Comparison of ENCODE assay signal across 9 mouse cellular contexts in genomic region chr11:83039796-83040195, GRCm38 (mm10). TPM values are rescaled to one million over a fixed set of nuclear protein-coding genes. Genes with fewer than 3 reads are reported as not detected.
A peak's percentile ranks its signal among the peaks of the same experiment; 100 is the strongest.
DNase-seq lines count a peak whose midpoint lies in the region; ATAC-seq and TF ChIP-seq lines count a peak whose summit lies in the region.
"Had no signal": no experiment of that assay in that cellular context is flagged by ENCODE, and none has a peak within 500 bp of the region (broad histone marks: within the 10 kb centered on the region; RNA-seq: fewer than 3 reads in every experiment).

No protein-coding gene starts in this region.

- H3K9ac ChIP-seq in kidney, postnatal 0 days (ENCODE audit: low read depth, low read length): no peak overlapping the region
- H3K9ac ChIP-seq in hindbrain, embryonic 12.5 days: no peak overlapping the region

- H3K4me2 ChIP-seq in kidney, postnatal 0 days (ENCODE audit: low read length): peak overlapping the region; percentile 50
- peak overlapping the region; percentile 15; the same call in 1 of the 2 replicates for H3K4me2 ChIP-seq in hindbrain, embryonic 12.5 days (replicated peaks)

- DNase-seq in kidney, postnatal 0 days (ENCODE audit: low spot score): no peak
- no peak for DNase-seq in kidney, adult 11 months
- DNase-seq in embryonic facial prominence, embryonic 10.5 days (ENCODE audit: low spot score): no peak
- no peak for DNase-seq in frontal cortex, postnatal 14 days (ENCODE audit: low spot score in 2 of 2)
- DNase-seq in adipocyte (ENCODE audit: low spot score): no peak
- no peak for DNase-seq in cerebellum, adult 8-10 months
- DNase-seq: gastrocnemius, postnatal 14 days had no signal

- no peak for ATAC-seq in kidney, postnatal 0 days (replicated peaks; ENCODE audit: low FRiP score, low read depth)
- ATAC-seq in hindbrain, embryonic 12.5 days (ENCODE audit: low FRiP score): no peak
- ATAC-seq in megakaryocyte progenitor cell, adult 5-6 weeks (replicated peaks; ENCODE audit: poor library complexity): 0 out of 2 replicates have a peak, but pooled peaks have one; percentile 36

- 17% methylated on average over 19 of the region's 19 CpGs for WGBS in kidney, postnatal 0 days
- WGBS in embryonic facial prominence, embryonic 10.5 days: 10% methylated on average over 19 of the region's 19 CpGs
- 17% methylated on average over 19 of the region's 19 CpGs for WGBS in hindbrain, embryonic 12.5 days

- no peak overlapping the region for H3K27ac ChIP-seq in kidney, postnatal 0 days
- H3K27ac ChIP-seq in embryonic facial prominence, embryonic 10.5 days (replicated peaks): no peak overlapping the region
- no peak overlapping the region for H3K27ac ChIP-seq in hindbrain, embryonic 12.5 days

- H3K27me3 ChIP-seq in kidney, postnatal 0 days (ENCODE audit: insufficient read depth, low read length): no peaks in the 10 kb centered on the region
- peaks cover 19% of the 10 kb centered on the region for H3K27me3 ChIP-seq in embryonic facial prominence, embryonic 10.5 days (replicated peaks; ENCODE audit: low read depth, poor library complexity, severe bottlenecking)
- H3K27me3 ChIP-seq in hindbrain, embryonic 12.5 days: peaks cover 19% of the 10 kb centered on the region

- H3K4me1 ChIP-seq in kidney, postnatal 0 days (replicated peaks; ENCODE audit: insufficient read depth, low read length): no peaks in the 10 kb centered on the region
- H3K4me1 ChIP-seq in embryonic facial prominence, embryonic 10.5 days: no peaks in the 10 kb centered on the region
- no peaks in the 10 kb centered on the region for H3K4me1 ChIP-seq in hindbrain, embryonic 12.5 days

- no peaks in the 10 kb centered on the region for H3K36me3 ChIP-seq in kidney, postnatal 0 days (ENCODE audit: insufficient read depth, low read length)
- no peaks in the 10 kb centered on the region for H3K36me3 ChIP-seq in embryonic facial prominence, embryonic 10.5 days (replicated peaks)
- H3K36me3 ChIP-seq in hindbrain, embryonic 12.5 days: no peaks in the 10 kb centered on the region

- TF ChIP-seq CTCF in kidney, postnatal 0 days (IDR thresholded peaks at IDR 0.05; ENCODE audit: low read depth): no peak; the same call in 1 of the 2 replicates

- peak overlapping the region; percentile 18 for H3K4me3 ChIP-seq in kidney, postnatal 0 days (replicated peaks; ENCODE audit: low read depth, low read length)
- H3K4me3 ChIP-seq in embryonic facial prominence, embryonic 10.5 days: peak overlapping the region; percentile 35
- peak overlapping the region; percentile 12; the same call in 1 of the 2 replicates for H3K4me3 ChIP-seq in hindbrain, embryonic 12.5 days

- H3K9me3 ChIP-seq in kidney, postnatal 0 days (replicated peaks; ENCODE audit: low read length): no peaks in the 10 kb centered on the region
- H3K9me3 ChIP-seq in embryonic facial prominence, embryonic 10.5 days: no peaks in the 10 kb centered on the region
- H3K9me3 ChIP-seq in hindbrain, embryonic 12.5 days (replicated peaks): no peaks in the 10 kb centered on the region

RNA-seq across cellular contexts. Expression of gene Slfn8, which starts 19.2 kb away (rescaled TPM):
- 0.33 and 0.36 TPM in 2 replicates for polyA plus RNA-seq in kidney, postnatal 0 days (2015; fragmentation: Nextera tagmentation; extraction: Ambion mirVana)
- 0.11 and 0.14 TPM in 2 replicates for polyA plus RNA-seq in embryonic facial prominence, embryonic 10.5 days (2016; fragmentation: Nextera tagmentation; extraction: Ambion mirVana)
- polyA plus RNA-seq in hindbrain, embryonic 12.5 days (2016; fragmentation: Nextera tagmentation; extraction: Ambion mirVana): 0.34 and 0.53 TPM in 2 replicates
- total RNA-seq in megakaryocyte progenitor cell, adult 5-6 weeks (2015): 8.6 and 10.9 TPM in 2 replicates
- total RNA-seq in megakaryocyte progenitor cell, adult 5-6 weeks (2017): 7.7 and 13.3 TPM in 2 replicates

RNA-seq across cellular contexts. Expression of gene Slfn2, which starts 25.1 kb away (rescaled TPM):
- 12.7 and 16.3 TPM in 2 replicates for polyA plus RNA-seq in kidney, postnatal 0 days (2015; fragmentation: Nextera tagmentation; extraction: Ambion mirVana)
- 0.64 and 0.97 TPM in 2 replicates for polyA plus RNA-seq in embryonic facial prominence, embryonic 10.5 days (2016; fragmentation: Nextera tagmentation; extraction: Ambion mirVana)
- 1.7 and 2.4 TPM in 2 replicates for polyA plus RNA-seq in hindbrain, embryonic 12.5 days (2016; fragmentation: Nextera tagmentation; extraction: Ambion mirVana)
- total RNA-seq in megakaryocyte progenitor cell, adult 5-6 weeks (2015): 13.3 and 20.8 TPM in 2 replicates
- 38.8 and 50.9 TPM in 2 replicates for total RNA-seq in megakaryocyte progenitor cell, adult 5-6 weeks (2017)

RNA-seq across cellular contexts. Expression of gene Slfn9, which starts 48.2 kb away (rescaled TPM):
- polyA plus RNA-seq in kidney, postnatal 0 days (2015; fragmentation: Nextera tagmentation; extraction: Ambion mirVana): 9.4 and 11.5 TPM in 2 replicates
- polyA plus RNA-seq in embryonic facial prominence, embryonic 10.5 days (2016; fragmentation: Nextera tagmentation; extraction: Ambion mirVana): 11.5 and 13.8 TPM in 2 replicates
- 10.1 and 10.9 TPM in 2 replicates for polyA plus RNA-seq in hindbrain, embryonic 12.5 days (2016; fragmentation: Nextera tagmentation; extraction: Ambion mirVana)
- total RNA-seq in megakaryocyte progenitor cell, adult 5-6 weeks (2015): 33.4 and 33.6 TPM in 2 replicates
- 33.1 and 41.3 TPM in 2 replicates for total RNA-seq in megakaryocyte progenitor cell, adult 5-6 weeks (2017)
